Mouse (Mus musculus) forebrain, embryonic 15.5 days (tissue): Measurements from ENCODE around the gene Tmc4. TPM values are rescaled to one million over a fixed set of nuclear protein-coding genes. Genes with fewer than 3 reads are reported as not detected.

Experiments
- ATAC-seq: fragments of 200-750 bp; cut with Nextera tagmentation; replicated peaks from 2 replicates; pipeline ENCODE4 v1.8.0; 2017; ENCODE audit warnings: mild to moderate bottlenecking, moderate TSS enrichment, moderate library complexity
- H3K27ac ChIP-seq: fragments of 300-500 bp; sonication (generic); replicated peaks from 2 replicates; pipeline ENCODE4 v1.5.1; 2015; ENCODE audit warnings: mild to moderate bottlenecking, inconsistent platforms
- H3K27me3 ChIP-seq: fragments of 300-500 bp; sonication (generic); 2 replicates; pipeline ENCODE4 v1.6.1; 2015; ENCODE audit warnings: inconsistent platforms
- H3K36me3 ChIP-seq: fragments of 300-500 bp; sonication (generic); 2 replicates; pipeline ENCODE4 v1.6.1; 2015; ENCODE audit warnings: mild to moderate bottlenecking, inconsistent platforms
- H3K4me1 ChIP-seq: fragments of 300-500 bp; sonication (generic); 2 replicates; pipeline ENCODE4 v1.6.1; 2015; ENCODE audit warnings: inconsistent platforms
- H3K4me2 ChIP-seq: fragments of 300-500 bp; sonication (generic); replicated peaks from 2 replicates; pipeline ENCODE4 v1.6.1; 2015; ENCODE audit warnings: mild to moderate bottlenecking, inconsistent platforms
- H3K4me3 ChIP-seq: fragments of 300-500 bp; sonication (generic); 2 replicates; pipeline ENCODE4 v1.5.1; 2015; ENCODE audit warnings: mild to moderate bottlenecking, inconsistent platforms
- H3K9ac ChIP-seq: fragments of 300-500 bp; sonication (generic); replicated peaks from 2 replicates; pipeline ENCODE4 v1.6.1; 2015; ENCODE audit warnings: mild to moderate bottlenecking, inconsistent platforms
- H3K9me3 ChIP-seq: fragments of 300-500 bp; sonication (generic); 2 replicates; pipeline ENCODE4 v1.6.1; 2016; ENCODE audit warnings: inconsistent platforms
- WGBS: fragments of 180-500 bp; shearing (Covaris S2); methylation state at CpG from one replicate; pipeline ENCODE4 v1.1.7; 2015; ENCODE audit warnings: mixed read lengths; 5-methylcytosine and 5-hydroxymethylcytosine counted together
- polyA plus RNA-seq: library from polyadenylated mRNA; unstranded; fragments of >200 nt; fragmentation: Nextera tagmentation; extraction: Ambion mirVana; gene quantifications from 2 replicates; pipeline ENCODE4 v1.2.1, GENCODE M21; 2015

Tmc4 gene
- polyA plus RNA-seq, 1 experiment from 2014 or later: 3.1 TPM

- Histone ChIP-seq H3K4me1 (peaks cover 7% of the 10 kb centered on the region; the same call in 1 of the 2 replicates), H3K27ac (peak overlapping the region; percentile 7; the same call in 1 of the 2 replicates), H3K36me3 (peaks cover 28% of the 10 kb centered on the region), H3K9ac (no peak overlapping the region), H3K4me3 (no peak overlapping the region), H3K9me3 (no peaks in the 10 kb centered on the region), H3K4me2 (no peak overlapping the region), H3K27me3 (no peaks in the 10 kb centered on the region)
- 83% methylated on average over 31 of the region's 31 CpGs for WGBS
- ATAC-seq: peak; percentile 9; the same call in 1 of the 2 replicates
These were observed 8.2 kb upstream of the Tmc4 start for GRCm38 (mm10) chr7:3685400-3686187.

- Histone ChIP-seq H3K4me3 (no peak overlapping the region), H3K4me2 (no peak overlapping the region), H3K36me3 (peaks cover 25% of the 10 kb centered on the region), H3K27me3 (no peaks in the 10 kb centered on the region), H3K4me1 (peaks cover 7% of the 10 kb centered on the region; the same call in 1 of the 2 replicates), H3K9ac (no peak overlapping the region), H3K27ac (peak overlapping the region; percentile 55), H3K9me3 (no peaks in the 10 kb centered on the region)
- 74% methylated on average over 8 of the region's 8 CpGs for WGBS
- peak; percentile 17; the same call in 1 of the 2 replicates for ATAC-seq
These were observed 7.3 kb upstream of the Tmc4 start for GRCm38 (mm10) chr7:3684698-3685097.

GRCm38 (mm10) chr7:3683908-3684550 lies 6.7 kb upstream of the Tmc4 start:
- H3K27me3 ChIP-seq: no peaks in the 10 kb centered on the region
- H3K9ac ChIP-seq: no peak overlapping the region
- peaks cover 7% of the 10 kb centered on the region; the same call in 1 of the 2 replicates for H3K4me1 ChIP-seq
- H3K9me3 ChIP-seq: no peaks in the 10 kb centered on the region
- 64% methylated on average over 10 of the region's 10 CpGs for WGBS
- peak overlapping the region; percentile 59 for H3K27ac ChIP-seq
- no peak overlapping the region for H3K4me3 ChIP-seq
- peaks cover 25% of the 10 kb centered on the region for H3K36me3 ChIP-seq
- H3K4me2 ChIP-seq: no peak overlapping the region
- ATAC-seq: peak; percentile 63

GRCm38 (mm10) chr7:3676371-3676770 lies 982 bp downstream of the Tmc4 start:
- Histone ChIP-seq H3K4me2 (no peak overlapping the region), H3K4me1 (no peaks in the 10 kb centered on the region), H3K9ac (no peak overlapping the region), H3K27ac (no peak overlapping the region), H3K9me3 (no peaks in the 10 kb centered on the region), H3K36me3 (peaks cover 7% of the 10 kb centered on the region; the same call in 1 of the 2 replicates), H3K4me3 (no peak overlapping the region), H3K27me3 (no peaks in the 10 kb centered on the region)
- no peak for ATAC-seq
- WGBS: 89% methylated on average over 12 of the region's 12 CpGs

- Histone ChIP-seq H3K27ac (no peak overlapping the region), H3K27me3 (no peaks in the 10 kb centered on the region), H3K9ac (no peak overlapping the region), H3K4me1 (no peaks in the 10 kb centered on the region), H3K4me2 (no peak overlapping the region), H3K4me3 (no peak overlapping the region), H3K9me3 (no peaks in the 10 kb centered on the region), H3K36me3 (peaks cover 7% of the 10 kb centered on the region; the same call in 1 of the 2 replicates)
- ATAC-seq: no peak
- 80% methylated on average over 3 of the region's 3 CpGs for WGBS
These were observed 2.2 kb downstream of the Tmc4 start for GRCm38 (mm10) chr7:3675228-3675548.

- WGBS: 74% methylated on average over 10 of the region's 10 CpGs
- Histone ChIP-seq H3K9ac (no peak overlapping the region), H3K4me2 (no peak overlapping the region), H3K4me3 (no peak overlapping the region), H3K27me3 (no peaks in the 10 kb centered on the region), H3K9me3 (no peaks in the 10 kb centered on the region), H3K27ac (no peak overlapping the region), H3K36me3 (peaks cover 7% of the 10 kb centered on the region; the same call in 1 of the 2 replicates), H3K4me1 (no peaks in the 10 kb centered on the region)
- peak; percentile 93 for ATAC-seq
These were observed 2.7 kb downstream of the Tmc4 start for GRCm38 (mm10) chr7:3674507-3675227.

GRCm38 (mm10) chr7:3666921-3667391 lies 10.4 kb downstream of the Tmc4 start:
- Histone ChIP-seq H3K9ac (no peak overlapping the region), H3K4me2 (no peak overlapping the region)
- WGBS: 18% methylated on average over 14 of the region's 14 CpGs

GRCm38 (mm10) chr7:3665215-3666114 lies 11.9 kb downstream of the Tmc4 start, which contains the start of gene Leng1:
Gene Leng1 (minus strand): TSS chr7:3665840.
- Histone ChIP-seq H3K4me2 (peak within 1 kb of the TSS; percentile 68), H3K9ac (peak within 1 kb of the TSS; percentile 56), H3K4me3 (peak within 1 kb of the TSS; percentile 67), H3K27me3 (no peaks in the 10 kb centered on the region), H3K36me3 (peaks cover 24% of the 10 kb centered on the region), H3K4me1 (peaks cover 19% of the 10 kb centered on the region), H3K9me3 (no peaks in the 10 kb centered on the region), H3K27ac (peak within 1 kb of the TSS; percentile 76)
- 4% methylated on average over 45 of the region's 45 CpGs for WGBS
- peak; percentile 98 for ATAC-seq

More at GRCm38 (mm10) chr7:3666921-3667391, 10.4 kb downstream of the Tmc4 start:
- ATAC-seq: no peak
- Histone ChIP-seq H3K27me3 (no peaks in the 10 kb centered on the region), H3K36me3 (peaks cover 11% of the 10 kb centered on the region), H3K27ac (no peak overlapping the region), H3K4me1 (peaks cover 19% of the 10 kb centered on the region), H3K4me3 (no peak overlapping the region), H3K9me3 (no peaks in the 10 kb centered on the region)

- Histone ChIP-seq H3K27me3 (no peaks in the 10 kb centered on the region), H3K36me3 (peaks cover 32% of the 10 kb centered on the region), H3K9me3 (no peaks in the 10 kb centered on the region), H3K4me1 (peaks cover 19% of the 10 kb centered on the region), H3K27ac (peak overlapping the region; percentile 76), H3K4me2 (peak overlapping the region; percentile 68), H3K4me3 (peak overlapping the region; percentile 67), H3K9ac (peak overlapping the region; percentile 56)
- peak; percentile 25 for ATAC-seq
- WGBS: 27% methylated on average over 15 of the region's 15 CpGs
These were observed 12.7 kb downstream of the Tmc4 start for GRCm38 (mm10) chr7:3664524-3665214.

- WGBS: 98% methylated on average over 14 of the region's 14 CpGs
- Histone ChIP-seq H3K27ac (no peak overlapping the region), H3K4me1 (peaks cover 2% of the 10 kb centered on the region), H3K27me3 (no peaks in the 10 kb centered on the region), H3K4me2 (no peak overlapping the region), H3K9me3 (no peaks in the 10 kb centered on the region), H3K4me3 (no peak overlapping the region), H3K36me3 (peaks cover 93% of the 10 kb centered on the region), H3K9ac (no peak overlapping the region)
- ATAC-seq: no peak
These were observed 18.8 kb downstream of the Tmc4 start for GRCm38 (mm10) chr7:3658578-3658977.

- no peak; the same call in 1 of the 2 replicates for ATAC-seq
- Histone ChIP-seq H3K4me1 (no peaks in the 10 kb centered on the region), H3K27me3 (no peaks in the 10 kb centered on the region), H3K36me3 (peaks cover 99% of the 10 kb centered on the region), H3K9me3 (no peaks in the 10 kb centered on the region), H3K4me2 (no peak overlapping the region), H3K9ac (no peak overlapping the region), H3K4me3 (no peak overlapping the region), H3K27ac (no peak overlapping the region)
- 90% methylated on average over 4 of the region's 4 CpGs for WGBS
These were observed 20.4 kb downstream of the Tmc4 start for GRCm38 (mm10) chr7:3656966-3657365.
